Mouse (Mus musculus) hindbrain, embryonic 16.5 days (tissue): Measurements from ENCODE around the gene Tsku. TPM values are rescaled to one million over a fixed set of nuclear protein-coding genes. Genes with fewer than 3 reads are reported as not detected.
A peak's percentile ranks its signal among the peaks of the same experiment; 100 is the strongest.

Source experiments
- ATAC-seq: fragments of 200-750 bp; cut with Nextera tagmentation; 2 replicates; pipeline ENCODE4 v1.8.0; 2017; ENCODE audit warnings: moderate TSS enrichment, moderate library complexity
- H3K27ac ChIP-seq: fragments of 300-500 bp; sonication (generic); 2 replicates; pipeline ENCODE4 v1.5.1; 2014; ENCODE audit warnings: low read depth, mild to moderate bottlenecking, control low read depth, low read length, moderate library complexity
- H3K27me3 ChIP-seq: fragments of 300-500 bp; sonication (generic); replicated peaks from 2 replicates; pipeline ENCODE4 v1.6.1; 2014; ENCODE audit warnings: low read length; ENCODE audit not compliant: control insufficient read depth, insufficient read depth
- H3K36me3 ChIP-seq: fragments of 300-500 bp; sonication (generic); 2 replicates; pipeline ENCODE4 v1.6.1; 2014; ENCODE audit warnings: mild to moderate bottlenecking, low read length, moderate library complexity, mixed read lengths; ENCODE audit not compliant: control insufficient read depth, insufficient read depth
- H3K4me1 ChIP-seq: fragments of 300-500 bp; sonication (generic); 2 replicates; pipeline ENCODE4 v1.6.1; 2014; ENCODE audit warnings: low read depth, low read length; ENCODE audit not compliant: control insufficient read depth, insufficient read depth
- H3K4me2 ChIP-seq: fragments of 300-500 bp; sonication (generic); 2 replicates; pipeline ENCODE4 v1.6.1; 2014; ENCODE audit warnings: mild to moderate bottlenecking, low read length, control low read depth, moderate library complexity
- H3K4me3 ChIP-seq: fragments of 300-500 bp; sonication (generic); 2 replicates; pipeline ENCODE4 v1.5.1; 2014; ENCODE audit warnings: mild to moderate bottlenecking, low read length, control low read depth, moderate library complexity
- H3K9ac ChIP-seq: fragments of 300-500 bp; sonication (generic); 2 replicates; pipeline ENCODE4 v1.6.1; 2014; ENCODE audit warnings: low read depth, mild to moderate bottlenecking, control low read depth, low read length, moderate library complexity
- H3K9me3 ChIP-seq: fragments of 300-500 bp; sonication (generic); 2 replicates; pipeline ENCODE4 v1.6.1; 2014; ENCODE audit warnings: mild to moderate bottlenecking, low read length, moderate library complexity; ENCODE audit not compliant: control insufficient read depth
- WGBS: fragments of 180-500 bp; shearing (Covaris S2); extraction: QIAGEN DNeasy Blood & Tissue Kit; methylation state at CpG from one replicate; pipeline ENCODE4 v1.1.7; 2014; 5-methylcytosine and 5-hydroxymethylcytosine counted together
- polyA plus RNA-seq: library from polyadenylated mRNA; unstranded; fragments of >200 nt; fragmentation: Nextera tagmentation; extraction: Ambion mirVana; gene quantifications from 2 replicates; pipeline ENCODE4 v1.2.1, GENCODE M21; 2015

The Tsku gene
- polyA plus RNA-seq, 1 experiment from 2014 or later = 6.5 TPM

- no peak overlapping the region for H3K4me2 ChIP-seq
- no peaks in the 10 kb centered on the region for H3K27me3 ChIP-seq
- no peak overlapping the region for H3K27ac ChIP-seq
- 23% methylated on average over 5 of the region's 5 CpGs for WGBS
- no peak overlapping the region for H3K9ac ChIP-seq
- H3K4me3 ChIP-seq = no peak overlapping the region
- peaks cover 5% of the 10 kb centered on the region; the same call in 1 of the 2 replicates for H3K4me1 ChIP-seq
- H3K36me3 ChIP-seq = no peaks in the 10 kb centered on the region
- ATAC-seq = peak; percentile 87
- H3K9me3 ChIP-seq = no peaks in the 10 kb centered on the region
These were observed 37.7 kb downstream of the Tsku start for GRCm38 (mm10) chr7:98323288-98324019.

- H3K9ac ChIP-seq = no peak overlapping the region
- no peaks in the 10 kb centered on the region for H3K9me3 ChIP-seq
- WGBS = 83% methylated on average over 3 of the region's 3 CpGs
- no peak overlapping the region for H3K27ac ChIP-seq
- no peak for ATAC-seq
- no peaks in the 10 kb centered on the region for H3K36me3 ChIP-seq
- no peaks in the 10 kb centered on the region for H3K27me3 ChIP-seq
- H3K4me3 ChIP-seq = no peak overlapping the region
- H3K4me2 ChIP-seq = no peak overlapping the region
- H3K4me1 ChIP-seq = peaks cover 5% of the 10 kb centered on the region; the same call in 1 of the 2 replicates
These were observed 38.7 kb downstream of the Tsku start for GRCm38 (mm10) chr7:98322415-98322814.

- H3K4me3 ChIP-seq = no peak within 1 kb of the TSS
- no peak for ATAC-seq
- no peak within 1 kb of the TSS for H3K9ac ChIP-seq
- H3K4me1 ChIP-seq = peaks cover 5% of the 10 kb centered on the region; the same call in 1 of the 2 replicates
- WGBS = 89% methylated on average over 2 of the region's 2 CpGs
- no peak within 1 kb of the TSS for H3K27ac ChIP-seq
- H3K27me3 ChIP-seq = no peaks in the 10 kb centered on the region
- no peak within 1 kb of the TSS for H3K4me2 ChIP-seq
- H3K36me3 ChIP-seq = no peaks in the 10 kb centered on the region
- no peaks in the 10 kb centered on the region for H3K9me3 ChIP-seq
These were observed 40.0 kb downstream of the Tsku start, which contains the start of gene Acer3 for GRCm38 (mm10) chr7:98321083-98321482. Gene Acer3 (minus strand): TSS chr7:98321208.

- H3K4me3 ChIP-seq = no peak overlapping the region
- no peak; the same call in 1 of the 2 replicates for ATAC-seq
- H3K4me1 ChIP-seq = peaks cover 5% of the 10 kb centered on the region; the same call in 1 of the 2 replicates
- H3K36me3 ChIP-seq = no peaks in the 10 kb centered on the region
- H3K27ac ChIP-seq = no peak overlapping the region
- H3K27me3 ChIP-seq = no peaks in the 10 kb centered on the region
- H3K9ac ChIP-seq = no peak overlapping the region
- 80% methylated on average over 7 of the region's 7 CpGs for WGBS
- no peaks in the 10 kb centered on the region for H3K9me3 ChIP-seq
- no peak overlapping the region for H3K4me2 ChIP-seq
These were observed 41.0 kb downstream of the Tsku start for GRCm38 (mm10) chr7:98320006-98320556.

GRCm38 (mm10) chr7:98316568-98316967, 44.6 kb downstream of the Tsku start:
- no peak for ATAC-seq
- Histone ChIP-seq H3K27ac (no peak overlapping the region), H3K9ac (no peak overlapping the region), H3K4me1 (no peaks in the 10 kb centered on the region), H3K4me3 (no peak overlapping the region), H3K36me3 (no peaks in the 10 kb centered on the region), H3K9me3 (no peaks in the 10 kb centered on the region), H3K4me2 (no peak overlapping the region), H3K27me3 (no peaks in the 10 kb centered on the region)
- 32% methylated on average over 2 of the region's 2 CpGs for WGBS

GRCm38 (mm10) chr7:98315087-98315486, 46.0 kb downstream of the Tsku start:
- 81% methylated on average over 2 of the region's 2 CpGs for WGBS
- no peak for ATAC-seq
- H3K36me3 ChIP-seq = no peaks in the 10 kb centered on the region

GRCm38 (mm10) chr7:98312185-98312920, 48.8 kb downstream of the Tsku start:
- WGBS = 68% methylated on average over 4 of the region's 4 CpGs
- no peak for ATAC-seq

More at GRCm38 (mm10) chr7:98315087-98315486, 46.0 kb downstream of the Tsku start:
- Histone ChIP-seq H3K4me2 (no peak overlapping the region), H3K27me3 (no peaks in the 10 kb centered on the region), H3K9me3 (no peaks in the 10 kb centered on the region), H3K9ac (no peak overlapping the region), H3K4me1 (no peaks in the 10 kb centered on the region), H3K27ac (no peak overlapping the region), H3K4me3 (no peak overlapping the region)

GRCm38 (mm10) chr7:98310266-98310665, 50.9 kb downstream of the Tsku start:
- no peaks in the 10 kb centered on the region for H3K27me3 ChIP-seq
- H3K27ac ChIP-seq = no peak overlapping the region
- no peak for ATAC-seq
- H3K4me1 ChIP-seq = peaks cover 13% of the 10 kb centered on the region
- no peaks in the 10 kb centered on the region for H3K9me3 ChIP-seq
- H3K36me3 ChIP-seq = no peaks in the 10 kb centered on the region
- H3K4me3 ChIP-seq = no peak overlapping the region
- no peak overlapping the region for H3K9ac ChIP-seq
- no peak overlapping the region for H3K4me2 ChIP-seq
- WGBS = 66% methylated on average over 6 of the region's 6 CpGs

More at GRCm38 (mm10) chr7:98312185-98312920, 48.8 kb downstream of the Tsku start:
- no peak overlapping the region for H3K4me2 ChIP-seq
- no peak overlapping the region for H3K27ac ChIP-seq
- no peaks in the 10 kb centered on the region for H3K27me3 ChIP-seq
- H3K9me3 ChIP-seq = no peaks in the 10 kb centered on the region
- no peak overlapping the region for H3K9ac ChIP-seq
- no peak overlapping the region for H3K4me3 ChIP-seq
- H3K36me3 ChIP-seq = no peaks in the 10 kb centered on the region
- H3K4me1 ChIP-seq = peaks cover 10% of the 10 kb centered on the region
